Mouse (Mus musculus) limb, embryonic 13.5 days (tissue): Measurements from ENCODE around the gene Mprip. TPM values are rescaled to one million over a fixed set of nuclear protein-coding genes. Genes with fewer than 3 reads are reported as not detected.

Experiments
- ATAC-seq: fragments of 200-750 bp; cut with Nextera tagmentation; 2 replicates; pipeline ENCODE4 v1.8.0; 2017; ENCODE audit warnings: low read depth, moderate number of reproducible peaks, moderate TSS enrichment; ENCODE audit not compliant: low FRiP score
- H3K27ac ChIP-seq: fragments of 300-500 bp; sonication (generic); 2 replicates; pipeline ENCODE4 v1.5.1; 2015; ENCODE audit warnings: inconsistent platforms, mild to moderate bottlenecking, moderate library complexity
- H3K27me3 ChIP-seq: fragments of 300-500 bp; sonication (generic); 2 replicates; pipeline ENCODE4 v1.6.1; 2015; ENCODE audit warnings: mild to moderate bottlenecking, inconsistent platforms
- H3K36me3 ChIP-seq: fragments of 300-500 bp; sonication (generic); 2 replicates; pipeline ENCODE4 v1.6.1; 2015; ENCODE audit warnings: inconsistent platforms, mild to moderate bottlenecking, moderate library complexity
- H3K4me1 ChIP-seq: fragments of 300-500 bp; sonication (generic); 2 replicates; pipeline ENCODE4 v1.6.1; 2015; ENCODE audit warnings: inconsistent platforms
- H3K4me2 ChIP-seq: fragments of 300-500 bp; sonication (generic); replicated peaks from 2 replicates; pipeline ENCODE4 v1.6.1; 2015; ENCODE audit warnings: inconsistent platforms, mild to moderate bottlenecking, moderate library complexity
- H3K4me3 ChIP-seq: fragments of 300-500 bp; sonication (generic); 2 replicates; pipeline ENCODE4 v1.5.1; 2015; ENCODE audit warnings: moderate library complexity, mild to moderate bottlenecking, inconsistent platforms
- H3K9ac ChIP-seq: fragments of 300-500 bp; sonication (generic); 2 replicates; pipeline ENCODE4 v1.6.1; 2015; ENCODE audit warnings: mild to moderate bottlenecking, inconsistent platforms
- H3K9me3 ChIP-seq: fragments of 300-500 bp; sonication (generic); 2 replicates; pipeline ENCODE4 v1.6.1; 2016; ENCODE audit warnings: inconsistent platforms
- WGBS: fragments of 180-500 bp; shearing (Covaris S2); methylation state at CpG from one replicate; pipeline ENCODE4 v1.1.7; 2015; 5-methylcytosine and 5-hydroxymethylcytosine counted together
- polyA plus RNA-seq: library from polyadenylated mRNA; unstranded; fragments of >200 nt; fragmentation: Nextera tagmentation; extraction: Ambion mirVana; gene quantifications from 2 replicates; pipeline ENCODE4 v1.2.1, GENCODE M21; 2015

The Mprip gene
- polyA plus RNA-seq, 1 experiment from 2014 or later = 40.7 TPM

GRCm38 (mm10) chr11:59746614-59747013 lies 85.5 kb downstream of the Mprip start:
- no peak overlapping the region for H3K27ac ChIP-seq
- H3K9me3 ChIP-seq = no peaks in the 10 kb centered on the region
- H3K9ac ChIP-seq = no peak overlapping the region
- H3K27me3 ChIP-seq = no peaks in the 10 kb centered on the region
- H3K4me3 ChIP-seq = no peak overlapping the region
- no peaks in the 10 kb centered on the region for H3K4me1 ChIP-seq
- no peak overlapping the region for H3K4me2 ChIP-seq
- 93% methylated on average over 2 of the region's 2 CpGs for WGBS
- H3K36me3 ChIP-seq = peaks cover 80% of the 10 kb centered on the region
- no peak for ATAC-seq

GRCm38 (mm10) chr11:59749050-59749449 lies 87.9 kb downstream of the Mprip start:
- H3K4me3 ChIP-seq = no peak overlapping the region
- no peak overlapping the region for H3K27ac ChIP-seq
- no peak overlapping the region for H3K4me2 ChIP-seq
- H3K4me1 ChIP-seq = no peaks in the 10 kb centered on the region
- H3K27me3 ChIP-seq = no peaks in the 10 kb centered on the region
- no peak for ATAC-seq
- 94% methylated on average over 3 of the region's 3 CpGs for WGBS
- no peak overlapping the region for H3K9ac ChIP-seq
- peaks cover 80% of the 10 kb centered on the region for H3K36me3 ChIP-seq
- H3K9me3 ChIP-seq = no peaks in the 10 kb centered on the region

- no peaks in the 10 kb centered on the region for H3K9me3 ChIP-seq
- no peak overlapping the region for H3K27ac ChIP-seq
- H3K4me1 ChIP-seq = no peaks in the 10 kb centered on the region
- WGBS = 98% methylated on average over 6 of the region's 6 CpGs
- peaks cover 98% of the 10 kb centered on the region for H3K36me3 ChIP-seq
- no peaks in the 10 kb centered on the region for H3K27me3 ChIP-seq
- no peak for ATAC-seq
- no peak overlapping the region for H3K4me2 ChIP-seq
- no peak overlapping the region for H3K9ac ChIP-seq
- no peak overlapping the region for H3K4me3 ChIP-seq
These were observed 93.4 kb downstream of the Mprip start for GRCm38 (mm10) chr11:59754504-59754903.

- Histone ChIP-seq H3K4me2 (no peak overlapping the region), H3K36me3 (peaks cover 98% of the 10 kb centered on the region), H3K9ac (no peak overlapping the region), H3K27me3 (no peaks in the 10 kb centered on the region), H3K4me1 (no peaks in the 10 kb centered on the region), H3K9me3 (no peaks in the 10 kb centered on the region), H3K4me3 (no peak overlapping the region), H3K27ac (no peak overlapping the region)
- ATAC-seq = no peak
- 80% methylated on average over 4 of the region's 4 CpGs for WGBS
These were observed 95.2 kb downstream of the Mprip start for GRCm38 (mm10) chr11:59756351-59756750.

GRCm38 (mm10) chr11:59758191-59758985 lies 97.3 kb downstream of the Mprip start:
- 93% methylated on average over 9 of the region's 9 CpGs for WGBS
- Histone ChIP-seq H3K4me3 (no peak overlapping the region), H3K36me3 (peaks cover 97% of the 10 kb centered on the region), H3K4me2 (no peak overlapping the region), H3K27ac (no peak overlapping the region), H3K27me3 (no peaks in the 10 kb centered on the region), H3K4me1 (no peaks in the 10 kb centered on the region), H3K9ac (no peak overlapping the region), H3K9me3 (no peaks in the 10 kb centered on the region)
- ATAC-seq = no peak

- no peak for ATAC-seq
- Histone ChIP-seq H3K27me3 (no peaks in the 10 kb centered on the region), H3K4me3 (no peak overlapping the region), H3K4me1 (no peaks in the 10 kb centered on the region), H3K27ac (no peak overlapping the region), H3K4me2 (no peak overlapping the region), H3K9ac (no peak overlapping the region), H3K9me3 (no peaks in the 10 kb centered on the region), H3K36me3 (peaks cover 97% of the 10 kb centered on the region)
- 83% methylated on average over 4 of the region's 4 CpGs for WGBS
These were observed 98.1 kb downstream of the Mprip start for GRCm38 (mm10) chr11:59759178-59759577.

GRCm38 (mm10) chr11:59759626-59760025 lies 98.5 kb downstream of the Mprip start:
- Histone ChIP-seq H3K9ac (no peak overlapping the region), H3K27ac (no peak overlapping the region), H3K4me1 (no peaks in the 10 kb centered on the region), H3K27me3 (no peaks in the 10 kb centered on the region), H3K9me3 (no peaks in the 10 kb centered on the region), H3K4me3 (no peak overlapping the region), H3K36me3 (peaks cover 97% of the 10 kb centered on the region), H3K4me2 (no peak overlapping the region)
- 88% methylated on average over 2 of the region's 2 CpGs for WGBS
- ATAC-seq = no peak

- WGBS = 93% methylated on average over 6 of the region's 6 CpGs
- Histone ChIP-seq H3K4me1 (no peaks in the 10 kb centered on the region), H3K36me3 (peaks cover 97% of the 10 kb centered on the region), H3K27me3 (no peaks in the 10 kb centered on the region), H3K9ac (no peak overlapping the region), H3K9me3 (no peaks in the 10 kb centered on the region), H3K27ac (no peak overlapping the region), H3K4me3 (no peak overlapping the region), H3K4me2 (no peak overlapping the region)
- no peak for ATAC-seq
These were observed 99.7 kb downstream of the Mprip start for GRCm38 (mm10) chr11:59760796-59761195.

GRCm38 (mm10) chr11:59769307-59769706 lies 108.2 kb downstream of the Mprip start:
- Histone ChIP-seq H3K27ac (no peak overlapping the region), H3K4me3 (no peak overlapping the region), H3K36me3 (peaks cover 99% of the 10 kb centered on the region), H3K4me2 (no peak overlapping the region), H3K9me3 (no peaks in the 10 kb centered on the region), H3K4me1 (no peaks in the 10 kb centered on the region), H3K27me3 (no peaks in the 10 kb centered on the region), H3K9ac (no peak overlapping the region)
- WGBS = 89% methylated on average over 2 of the region's 2 CpGs
- no peak for ATAC-seq

GRCm38 (mm10) chr11:59769738-59770137 lies 108.6 kb downstream of the Mprip start:
- WGBS = 93% methylated on average over 6 of the region's 6 CpGs
- no peaks in the 10 kb centered on the region for H3K27me3 ChIP-seq
- ATAC-seq = no peak
- H3K36me3 ChIP-seq = peaks cover 99% of the 10 kb centered on the region
- H3K27ac ChIP-seq = no peak overlapping the region
- no peaks in the 10 kb centered on the region for H3K4me1 ChIP-seq
- no peak overlapping the region for H3K9ac ChIP-seq
- H3K4me3 ChIP-seq = no peak overlapping the region
- H3K9me3 ChIP-seq = no peaks in the 10 kb centered on the region
- H3K4me2 ChIP-seq = no peak overlapping the region

- WGBS = 91% methylated on average over 7 of the region's 7 CpGs
- Histone ChIP-seq H3K4me2 (no peak overlapping the region), H3K36me3 (peaks cover 99% of the 10 kb centered on the region), H3K27ac (no peak overlapping the region), H3K27me3 (no peaks in the 10 kb centered on the region), H3K4me3 (no peak overlapping the region), H3K9ac (no peak overlapping the region), H3K9me3 (no peaks in the 10 kb centered on the region), H3K4me1 (no peaks in the 10 kb centered on the region)
- ATAC-seq = no peak
These were observed 109.6 kb downstream of the Mprip start for GRCm38 (mm10) chr11:59770753-59771152.

- no peak for ATAC-seq
- Histone ChIP-seq H3K27me3 (no peaks in the 10 kb centered on the region), H3K9ac (no peak overlapping the region), H3K4me2 (no peak overlapping the region), H3K36me3 (peaks cover 100% of the 10 kb centered on the region), H3K9me3 (no peaks in the 10 kb centered on the region), H3K4me3 (no peak overlapping the region), H3K4me1 (no peaks in the 10 kb centered on the region), H3K27ac (no peak overlapping the region)
- WGBS = 92% methylated on average over 2 of the region's 2 CpGs
These were observed 111.2 kb downstream of the Mprip start for GRCm38 (mm10) chr11:59772291-59772690.

- Histone ChIP-seq H3K4me1 (no peaks in the 10 kb centered on the region), H3K9ac (no peak overlapping the region), H3K27ac (no peak overlapping the region), H3K4me2 (no peak overlapping the region), H3K27me3 (no peaks in the 10 kb centered on the region), H3K4me3 (no peak overlapping the region), H3K36me3 (peaks cover 99% of the 10 kb centered on the region), H3K9me3 (no peaks in the 10 kb centered on the region)
- no peak for ATAC-seq
- 90% methylated on average over 4 of the region's 4 CpGs for whole genome bisulfite sequencing
These were observed 111.8 kb downstream of the Mprip start for GRCm38 (mm10) chr11:59772902-59773301.
